Mouse (Mus musculus): Measurements from ENCODE around the gene Spin4.

Gene Spin4

GRCm38 (mm10) chrX:95026361-95026892, at the start of gene Spin4:
TSS of gene Spin4 (minus strand) at chrX:95026682.
- DNase-seq (ENCODE audit: low read depth, low spot score): peak; percentile 93

GRCm38 (mm10) chrX:95027907-95028306, 1.4 kb upstream of the Spin4 start:
- no peak for DNase-seq (ENCODE audit: low read depth, low spot score)

DNA sequence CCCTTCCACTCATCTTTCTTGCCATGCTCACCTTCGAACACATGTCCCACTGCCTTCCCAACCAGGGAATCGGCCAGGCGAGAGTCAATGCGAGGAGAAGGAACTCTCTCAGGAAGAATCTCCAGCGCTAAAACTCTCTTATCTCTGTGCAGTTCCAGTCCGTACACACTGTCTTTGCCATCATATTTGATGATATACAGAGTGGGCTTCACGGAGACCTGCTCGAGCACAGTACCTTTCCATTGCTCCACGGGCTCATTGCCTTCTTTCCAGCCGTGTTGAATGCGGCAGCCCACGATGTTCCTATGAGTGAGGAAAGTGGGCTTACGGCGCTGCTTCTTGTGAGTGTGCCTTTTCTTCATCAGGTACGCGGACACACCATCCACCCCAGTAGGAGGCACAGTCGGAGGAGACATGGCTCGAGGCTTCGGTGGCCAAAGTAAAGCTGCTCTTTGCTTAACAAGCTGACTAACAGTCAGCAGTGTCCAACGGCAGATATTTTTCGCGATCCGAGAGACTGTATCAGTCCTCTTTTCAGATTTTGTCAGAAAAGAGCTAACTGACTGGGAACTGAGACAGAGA, 612 bp downstream of the Spin4 start:
- no peak for DNase-seq (ENCODE audit: low read depth, low spot score)

- peak; percentile 46 for DNase-seq (ENCODE audit: low read depth, low spot score)
Observed at GRCm38 (mm10) chrX:95012033-95012432, 14.4 kb downstream of the Spin4 start.

DNA sequence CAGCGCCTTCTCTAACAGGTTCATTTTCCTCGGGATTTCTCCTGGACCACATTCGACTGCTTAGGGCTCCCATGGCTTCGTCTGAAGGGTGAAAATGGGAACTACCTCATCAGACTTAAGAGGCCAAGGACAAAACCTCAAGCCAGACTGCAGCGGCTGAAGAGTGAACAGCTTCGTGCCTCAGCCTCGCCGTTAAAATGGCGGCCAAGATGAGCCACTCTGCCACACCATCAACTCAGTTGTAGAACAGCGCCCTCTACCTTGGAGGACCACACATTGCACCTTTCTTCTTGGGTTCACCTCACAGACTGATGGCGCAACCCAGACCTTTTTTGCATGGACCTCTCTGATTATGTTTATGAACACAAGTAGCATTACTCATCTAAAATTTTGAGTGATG, 27.6 kb downstream of the Spin4 start:
- DNase-seq (ENCODE audit: low read depth, low spot score): no peak

DNA sequence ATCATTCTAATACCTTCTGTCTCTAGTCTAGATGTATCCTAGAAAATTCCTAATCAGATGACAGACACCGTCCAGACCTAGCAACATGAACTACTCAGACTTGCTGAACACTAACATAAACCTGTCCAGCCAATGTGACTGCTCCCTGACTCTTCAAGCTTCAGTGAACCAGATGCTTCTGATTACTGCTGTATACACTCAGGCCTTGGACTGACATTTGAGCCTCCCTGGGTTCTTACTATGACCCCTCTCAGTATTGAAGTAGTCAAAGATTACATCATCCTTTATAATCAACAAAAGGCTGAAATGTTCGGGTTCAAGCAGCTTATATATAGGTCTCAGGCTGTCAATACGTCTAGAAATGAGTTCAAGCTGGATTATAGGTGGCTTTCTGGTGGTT, 32.4 kb downstream of the Spin4 start:
- DNase-seq (ENCODE audit: low read depth, low spot score): no peak

GRCm38 (mm10) chrX:94990903-94991302, 35.6 kb downstream of the Spin4 start:
- DNase-seq (ENCODE audit: low read depth, low spot score): no peak

- peak; percentile 15 for DNase-seq (ENCODE audit: low read depth, low spot score)
Observed at GRCm38 (mm10) chrX:94990080-94990825, 36.2 kb downstream of the Spin4 start.
